Mouse (Mus musculus) large intestine, adult 2 months (tissue): Measurements from ENCODE around the gene Moap1. TPM values are rescaled to one million over a fixed set of nuclear protein-coding genes. Genes with fewer than 3 reads are reported as not detected.

Experiments used
- DNase-seq: peaks from one replicate; pipeline ENCODE4 v3.0.0-alpha.2; 2012; ENCODE audit warnings: low read depth, low spot score
- WGBS: fragments of 180-500 bp; shearing (Covaris S2); methylation state at CpG from one replicate; pipeline ENCODE4 v1.1.7; 2018; 5-methylcytosine and 5-hydroxymethylcytosine counted together
- polyA plus RNA-seq: library from polyadenylated mRNA; depleted of rRNA; stranded (reverse); fragments of >200 nt; gene quantifications from 2 replicates; pipeline ENCODE4 v1.2.3, GENCODE M21; 2012; rRNA removed

Gene Moap1
- 0.45 and 0.74 TPM in 2 replicates for polyA plus RNA-seq

- under 1% methylated on average over 63 of the region's 63 CpGs for WGBS
- no peak for DNase-seq
Measured at GRCm38 (mm10) chr12:102743589-102744574, at the start of gene Moap1, which contains the start of gene Tmem251. TSS of gene Moap1 (minus strand) at chr12:102743661. TSS of gene Tmem251 (plus strand) at chr12:102743762.

DNA sequence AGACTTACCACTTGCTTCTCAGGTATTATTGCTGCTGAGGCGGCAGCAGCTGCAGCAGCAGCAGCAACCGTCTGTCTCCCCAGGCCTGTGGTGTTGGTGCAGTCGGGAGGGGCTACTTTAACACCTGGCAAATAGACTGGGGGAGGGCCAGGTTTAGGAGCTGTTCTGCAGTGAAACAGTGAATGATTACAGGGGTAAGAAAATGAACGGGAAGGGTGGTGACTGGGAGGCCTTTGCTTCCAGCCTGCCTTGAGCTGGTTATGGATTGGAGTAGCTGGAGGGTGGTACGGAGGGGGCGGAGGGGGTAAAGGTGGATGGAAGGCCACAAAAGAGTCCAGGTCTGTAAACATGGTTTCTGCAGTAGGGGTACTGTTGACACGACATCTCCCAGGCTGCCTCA, 44.5 kb upstream of the Moap1 start:
- DNase-seq, result no peak
- 71% methylated on average over 7 of the region's 7 CpGs for WGBS

GRCm38 (mm10) chr12:102785593-102785985, 42.1 kb upstream of the Moap1 start:
- 89% methylated on average over 5 of the region's 5 CpGs for WGBS

GRCm38 (mm10) chr12:102784899-102785592, 41.6 kb upstream of the Moap1 start:
- WGBS, result 88% methylated on average over 19 of the region's 19 CpGs
- no peak for DNase-seq

More at GRCm38 (mm10) chr12:102785593-102785985, 42.1 kb upstream of the Moap1 start:
- no peak for DNase-seq

DNA sequence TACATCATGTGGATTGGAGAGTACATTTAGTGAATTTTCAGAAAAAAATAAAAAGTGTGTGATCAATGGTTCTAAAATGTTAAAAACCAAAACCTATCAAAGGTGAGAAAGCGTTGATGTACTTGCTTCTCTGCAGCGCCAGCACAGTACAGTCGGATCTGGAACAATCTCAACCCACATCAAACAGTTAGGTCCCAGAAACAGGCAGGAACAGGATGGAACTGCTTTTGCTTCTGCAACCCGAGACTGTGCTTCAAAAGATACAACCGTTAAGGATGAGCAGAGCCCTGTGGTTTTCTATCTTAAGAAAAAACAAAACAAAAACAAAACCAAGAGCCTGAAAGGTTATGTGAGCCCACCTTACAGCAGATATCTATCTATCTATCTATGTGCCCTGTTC, 39.4 kb upstream of the Moap1 start:
- no peak for DNase-seq
- WGBS, result 90% methylated on average over 5 of the region's 5 CpGs

DNA sequence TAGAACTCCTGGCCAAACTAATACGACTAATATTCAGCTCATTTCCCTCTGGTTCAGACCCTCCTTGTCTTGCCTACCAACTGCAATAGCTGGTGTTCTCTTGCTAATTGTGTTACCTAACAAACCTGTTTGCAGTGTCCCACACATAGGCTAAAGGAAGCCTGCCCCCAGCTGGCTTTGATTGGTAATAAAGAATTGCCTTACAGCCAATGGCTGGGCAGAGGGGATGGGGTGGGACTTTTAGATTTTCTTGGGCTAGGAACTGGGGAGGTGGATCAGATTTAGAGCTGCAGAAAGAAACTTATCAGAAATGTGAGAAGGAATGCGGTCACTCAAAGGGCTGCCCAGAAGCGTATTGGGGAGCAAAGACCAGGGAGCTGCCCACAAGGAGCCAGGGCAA, 36.0 kb upstream of the Moap1 start:
- no peak for DNase-seq
- 71% methylated on average over 3 of the region's 3 CpGs for WGBS

GRCm38 (mm10) chr12:102778151-102778550, 34.7 kb upstream of the Moap1 start:
- no peak for DNase-seq
- 83% methylated on average over 5 of the region's 5 CpGs for WGBS

- WGBS, result 94% methylated on average over 14 of the region's 14 CpGs
- no peak for DNase-seq
Measured at GRCm38 (mm10) chr12:102776035-102776434, 32.6 kb upstream of the Moap1 start.

DNA sequence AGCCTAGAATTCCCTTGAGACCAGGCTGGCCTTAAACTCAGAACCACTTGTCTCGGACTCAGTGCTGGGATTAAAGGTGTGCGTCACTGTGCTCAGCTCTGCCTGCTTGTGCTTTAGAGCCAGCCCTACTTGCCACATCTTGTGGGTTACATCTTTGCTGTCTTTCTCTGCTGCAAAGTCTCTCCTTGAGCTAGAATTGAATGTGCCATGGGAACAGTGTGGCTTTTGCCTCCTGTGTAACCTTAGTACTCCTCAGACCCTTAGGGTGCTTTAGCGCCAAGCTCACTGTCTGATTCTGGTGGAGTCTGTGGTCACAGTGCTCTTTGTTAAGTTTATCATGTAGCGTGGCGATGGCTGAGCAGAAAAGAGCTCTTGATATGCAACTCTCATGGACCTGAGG, 29.2 kb upstream of the Moap1 start:
- WGBS, result 94% methylated on average over 5 of the region's 5 CpGs
- no peak for DNase-seq

- 96% methylated on average over 8 of the region's 8 CpGs for WGBS
- DNase-seq, result no peak
Measured at GRCm38 (mm10) chr12:102771601-102772000, 28.1 kb upstream of the Moap1 start.

GRCm38 (mm10) chr12:102769000-102769399, 25.5 kb upstream of the Moap1 start:
- 91% methylated on average over 4 of the region's 4 CpGs for WGBS

GRCm38 (mm10) chr12:102763696-102764095, 20.2 kb upstream of the Moap1 start:
- DNase-seq, result no peak

More at GRCm38 (mm10) chr12:102769000-102769399, 25.5 kb upstream of the Moap1 start:
- no peak for DNase-seq

GRCm38 (mm10) chr12:102761668-102762067, 18.2 kb upstream of the Moap1 start:
- DNase-seq, result no peak
- WGBS, result 79% methylated on average over 3 of the region's 3 CpGs

DNA sequence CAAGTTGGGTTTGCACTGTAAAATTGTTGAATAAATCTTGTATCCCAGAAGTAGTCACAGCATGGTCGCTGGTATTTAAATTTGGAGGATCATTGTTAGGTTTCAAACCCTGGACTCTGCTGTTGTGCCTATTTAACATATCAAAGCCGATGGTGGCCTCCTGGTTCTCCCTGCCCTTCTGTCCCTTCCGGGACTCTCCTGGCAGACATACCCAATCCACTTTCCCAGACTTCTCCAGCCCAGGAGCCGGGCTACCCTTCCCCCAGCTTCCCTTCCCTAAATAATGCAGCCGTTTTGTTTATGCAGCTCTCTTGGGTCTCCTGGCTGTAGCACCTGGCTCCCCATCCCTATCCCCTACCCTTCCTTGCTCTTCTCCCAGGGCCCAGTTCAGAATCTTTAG, 15.5 kb upstream of the Moap1 start:
- DNase-seq, result no peak
- WGBS, result 3% methylated on average over 5 of the region's 5 CpGs

GRCm38 (mm10) chr12:102758403-102758756, 14.9 kb upstream of the Moap1 start, which contains the start of gene Gm20604:
TSS of gene Gm20604 (minus strand) at chr12:102758672.
- DNase-seq, result no peak

DNA sequence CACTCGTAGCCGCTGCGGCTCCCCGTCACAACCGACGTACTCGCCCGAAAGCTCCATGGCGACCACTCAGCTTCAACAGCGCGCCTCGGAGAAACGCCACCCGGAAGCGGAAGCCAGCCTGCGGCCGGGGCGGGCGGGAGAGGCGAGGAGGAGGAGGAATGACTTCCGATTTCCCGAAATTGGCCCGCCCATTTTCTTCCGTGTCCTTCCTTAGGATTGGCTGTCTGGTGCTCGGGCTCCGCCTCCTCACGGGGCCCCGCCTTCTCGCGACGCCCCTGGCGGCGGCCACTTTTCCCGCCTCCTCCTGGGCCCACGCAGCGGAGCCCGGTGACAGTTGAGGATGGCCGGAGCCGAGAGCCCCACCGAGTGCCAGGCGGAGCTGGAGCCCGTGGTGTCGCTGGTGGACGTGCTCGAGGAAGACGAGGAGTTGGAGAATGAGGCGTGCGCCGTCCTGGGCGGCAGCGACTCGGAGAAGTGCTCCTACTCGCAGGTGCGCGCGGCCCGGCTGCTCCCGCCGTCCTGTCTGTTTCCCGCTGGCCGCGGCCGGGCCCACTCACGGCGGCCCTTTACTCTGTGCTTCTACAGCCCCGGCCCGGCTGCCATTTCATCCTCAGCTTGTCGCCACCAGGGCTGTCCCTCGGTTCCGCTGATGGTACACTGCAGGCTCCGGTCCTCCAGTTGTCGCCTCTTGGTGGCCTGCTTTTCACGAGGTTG, 14.4 kb upstream of the Moap1 start, which contains the start of the genes Gm28051, Gon7 and Ubr7:
Gene Gm28051, minus strand, starts transcription at position 77 of the 714 bp plus-strand sequence.
Gene Gon7, minus strand, starts transcription at position 115 of the 714 bp plus-strand sequence.
Gene Ubr7, plus strand, starts transcription at position 279 of the 714 bp plus-strand sequence.
- WGBS, result under 1% methylated on average over 73 of the region's 73 CpGs
- peak; percentile 87 for DNase-seq

More at GRCm38 (mm10) chr12:102758403-102758756, 14.9 kb upstream of the Moap1 start, which contains the start of gene Gm20604:
- under 1% methylated on average over 10 of the region's 10 CpGs for WGBS

- DNase-seq, result no peak
- WGBS, result 2% methylated on average over 46 of the region's 46 CpGs
Measured at GRCm38 (mm10) chr12:102757055-102757688, 13.7 kb upstream of the Moap1 start.

GRCm38 (mm10) chr12:102756304-102756703, 12.8 kb upstream of the Moap1 start:
- DNase-seq, result no peak

DNA sequence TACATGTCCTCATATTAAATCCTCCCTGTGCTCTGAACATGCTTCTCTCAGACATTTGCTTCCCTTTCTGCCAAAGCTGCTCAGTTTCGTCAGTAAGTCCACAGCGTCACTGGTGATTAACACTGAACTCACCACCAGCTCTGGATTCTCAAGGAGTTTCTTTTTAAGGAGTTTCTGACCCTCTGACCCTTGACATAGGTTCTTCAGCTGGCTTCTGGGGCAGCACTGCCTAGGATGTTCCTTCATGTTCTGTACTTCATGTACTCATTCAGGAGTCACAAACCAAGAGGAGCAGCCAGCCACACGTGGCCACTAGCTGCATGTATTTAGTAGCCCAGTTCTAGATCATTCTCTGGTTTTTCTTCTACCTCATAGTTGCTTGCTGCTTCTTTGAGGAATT, 4.8 kb upstream of the Moap1 start:
- 72% methylated on average over 3 of the region's 3 CpGs for WGBS
- DNase-seq, result no peak

More at GRCm38 (mm10) chr12:102756304-102756703, 12.8 kb upstream of the Moap1 start:
- WGBS, result 69% methylated on average over 7 of the region's 7 CpGs
